Mouse (Mus musculus) E14TG2a.4 (cell line): Measurements from ENCODE around the gene Ptgr1.

Experiments
- H3K27me3 ChIP-seq: 2 replicates; pipeline ENCODE4 v1.6.1; 2014; ENCODE audit warnings: low read length, control low read depth; ENCODE audit not compliant: insufficient read depth
- H3K36me3 ChIP-seq: 2 replicates; pipeline ENCODE4 v1.6.1; 2014; ENCODE audit warnings: low read length, control low read depth; ENCODE audit not compliant: insufficient read depth
- H3K4me1 ChIP-seq: replicated peaks from 2 replicates; pipeline ENCODE4 v1.6.1; 2014; ENCODE audit warnings: low read depth, low read length, control low read depth
- H3K4me3 ChIP-seq: replicated peaks from 2 replicates; pipeline ENCODE4 v1.5.1; 2014; ENCODE audit warnings: mild to moderate bottlenecking, low read length
- H3K9me3 ChIP-seq: 2 replicates; pipeline ENCODE4 v1.6.1; 2014; ENCODE audit warnings: low read length, control low read depth
- CTCF ChIP-seq: conservative IDR thresholded peaks from 2 replicates; pipeline ENCODE4 v1.5.1; 2014; ENCODE audit warnings: low read length
- NANOG ChIP-seq: IDR thresholded peaks from 2 replicates; pipeline ENCODE4 v1.6.1; 2014; ENCODE audit warnings: borderline replicate concordance, low read length, mixed read lengths
- POU5F1 ChIP-seq: IDR thresholded peaks from 2 replicates; pipeline ENCODE4 v1.6.1; 2014; ENCODE audit warnings: low read length, borderline replicate concordance

The Ptgr1 gene

DNA sequence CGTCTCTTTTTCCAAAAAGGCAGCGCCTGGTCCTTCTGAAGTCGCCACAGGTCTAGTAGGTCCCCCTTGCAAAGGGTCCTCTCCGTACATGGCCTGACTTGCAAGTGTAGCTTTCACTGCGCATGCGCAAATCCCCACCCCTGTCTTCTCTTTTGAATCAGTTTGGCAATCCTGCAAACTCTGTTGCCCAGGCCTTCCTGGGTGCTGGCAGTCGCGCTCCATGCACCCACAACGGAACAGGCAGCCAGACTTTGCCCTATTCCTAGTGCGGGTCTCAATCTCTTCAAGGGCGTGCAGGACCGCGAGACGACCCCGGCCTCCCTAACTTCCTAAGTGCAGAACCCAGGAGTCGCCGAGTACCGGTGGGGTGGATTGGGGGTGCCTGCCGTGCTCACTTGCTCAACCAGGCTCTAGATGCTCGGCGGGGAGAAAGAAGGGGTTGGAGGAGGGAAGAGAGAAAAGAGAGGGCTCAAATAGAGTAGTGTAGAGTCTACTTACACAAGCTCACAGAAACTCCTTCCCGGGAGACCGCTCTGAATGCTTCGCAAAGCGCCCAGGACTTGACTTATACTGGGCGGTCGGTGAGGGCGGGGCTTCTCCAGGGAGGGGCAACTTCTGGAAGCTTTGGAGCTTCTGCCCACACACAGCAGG lies at the start of gene Ptgr1:
TSS of gene Ptgr1 (minus strand) at position 580 of the 651 bp plus-strand sequence.
- Histone ChIP-seq H3K4me3 (peak within 1 kb of the TSS; percentile 82), H3K4me1 (peaks cover 48% of the 10 kb centered on the region), H3K9me3 (no peaks in the 10 kb centered on the region; the same call in 1 of the 2 replicates), H3K36me3 (peaks cover 4% of the 10 kb centered on the region; the same call in 1 of the 2 replicates), H3K27me3 (peaks cover 13% of the 10 kb centered on the region)
- TF ChIP-seq NANOG (no peak), CTCF (no peak), POU5F1 (no peak)

GRCm38 (mm10) chr4:59035786-59036350 lies 48.9 kb upstream of the Ptgr1 start:
- H3K4me3 ChIP-seq: peak overlapping the region; percentile 83
- TF ChIP-seq CTCF (no peak), POU5F1 (no peak), NANOG (no peak)

DNA sequence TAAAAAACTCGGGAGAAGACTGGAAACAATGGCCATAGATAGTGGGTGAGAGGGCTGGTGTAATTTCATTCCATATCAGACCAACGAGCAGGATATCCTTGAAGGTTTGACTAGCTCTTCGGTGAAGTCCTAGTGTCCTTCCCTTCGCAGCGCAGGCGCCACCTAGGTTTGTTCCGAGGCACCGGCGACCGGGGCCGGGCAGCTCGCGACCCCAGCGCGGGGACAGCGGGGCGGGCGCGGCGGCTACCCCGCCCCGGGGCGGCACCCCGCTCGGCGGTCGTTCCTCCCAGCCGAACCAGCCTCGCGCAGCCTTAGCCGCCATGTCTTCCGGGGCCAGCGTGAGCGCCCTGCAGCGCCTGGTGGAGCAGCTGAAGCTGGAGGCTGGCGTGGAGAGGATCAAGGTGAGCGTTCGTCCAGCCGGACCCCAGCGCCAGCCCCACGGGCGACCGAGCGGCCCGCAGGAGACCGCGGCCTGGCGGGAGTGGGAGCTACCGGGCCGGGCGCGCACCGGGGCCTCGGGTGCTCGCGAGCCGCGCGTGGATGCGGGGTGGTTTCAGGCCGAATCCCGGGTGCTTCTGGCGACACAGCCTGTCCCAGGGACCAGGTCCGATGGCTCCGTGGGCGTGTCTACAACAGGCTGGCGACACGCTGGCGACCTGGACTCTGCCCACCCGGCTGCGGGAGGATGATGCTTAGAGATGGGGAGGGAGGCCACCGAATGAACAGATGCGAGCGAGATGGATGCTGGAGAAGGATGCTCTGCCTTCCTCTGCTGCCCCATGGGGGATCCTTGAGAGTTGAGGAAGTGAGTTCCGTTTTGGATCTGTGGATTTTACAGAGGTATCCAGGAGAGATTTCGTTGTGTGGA lies 48.2 kb upstream of the Ptgr1 start, which contains the start of gene Gng10:
TSS of gene Gng10 (plus strand) at position 171 of the 868 bp plus-strand sequence.
- Histone ChIP-seq H3K4me3 (peak within 1 kb of the TSS; percentile 83), H3K36me3 (no peaks in the 10 kb centered on the region), H3K4me1 (peaks cover 21% of the 10 kb centered on the region), H3K27me3 (peaks cover 17% of the 10 kb centered on the region), H3K9me3 (peaks cover 3% of the 10 kb centered on the region; the same call in 1 of the 2 replicates)
- TF ChIP-seq POU5F1 (no peak), CTCF (no peak), NANOG (no peak)

More at GRCm38 (mm10) chr4:59035786-59036350, 48.9 kb upstream of the Ptgr1 start:
- Histone ChIP-seq H3K36me3 (no peaks in the 10 kb centered on the region), H3K9me3 (peaks cover 3% of the 10 kb centered on the region; the same call in 1 of the 2 replicates), H3K4me1 (peaks cover 21% of the 10 kb centered on the region), H3K27me3 (peaks cover 17% of the 10 kb centered on the region)

DNA sequence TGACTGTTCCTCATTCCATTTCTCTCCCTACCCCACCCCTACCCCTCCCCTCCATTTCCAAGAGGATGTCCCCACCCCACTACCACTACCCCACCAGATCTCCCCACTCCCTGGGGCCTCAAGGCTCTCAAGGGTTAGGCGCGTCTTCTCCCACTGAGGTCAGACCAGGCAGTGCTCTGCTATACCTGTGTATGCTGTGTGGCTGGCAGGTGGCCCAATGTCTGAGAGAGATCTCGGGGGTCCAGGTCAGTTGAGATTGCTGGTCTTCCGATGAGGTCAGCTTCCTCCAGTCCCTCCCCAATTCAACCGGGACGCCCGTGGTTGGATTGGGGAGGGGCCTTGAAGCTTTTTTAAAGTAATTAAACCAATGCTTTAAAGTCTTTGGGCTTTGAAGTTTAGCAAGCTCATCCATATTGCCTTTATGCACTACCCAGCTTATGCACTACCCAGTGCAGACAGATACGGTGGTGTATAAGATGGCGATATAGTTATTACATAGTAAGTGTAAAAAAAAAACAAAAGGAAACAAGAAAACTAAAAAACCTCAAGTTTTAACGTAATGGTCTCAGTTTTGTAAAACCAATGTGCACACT lies 47.5 kb upstream of the Ptgr1 start:
- Histone ChIP-seq H3K4me1 (peaks cover 21% of the 10 kb centered on the region), H3K36me3 (no peaks in the 10 kb centered on the region), H3K9me3 (peaks cover 1% of the 10 kb centered on the region; the same call in 1 of the 2 replicates), H3K4me3 (peak overlapping the region; percentile 83), H3K27me3 (peaks cover 17% of the 10 kb centered on the region)
- TF ChIP-seq NANOG (no peak), CTCF (no peak), POU5F1 (no peak)

DNA sequence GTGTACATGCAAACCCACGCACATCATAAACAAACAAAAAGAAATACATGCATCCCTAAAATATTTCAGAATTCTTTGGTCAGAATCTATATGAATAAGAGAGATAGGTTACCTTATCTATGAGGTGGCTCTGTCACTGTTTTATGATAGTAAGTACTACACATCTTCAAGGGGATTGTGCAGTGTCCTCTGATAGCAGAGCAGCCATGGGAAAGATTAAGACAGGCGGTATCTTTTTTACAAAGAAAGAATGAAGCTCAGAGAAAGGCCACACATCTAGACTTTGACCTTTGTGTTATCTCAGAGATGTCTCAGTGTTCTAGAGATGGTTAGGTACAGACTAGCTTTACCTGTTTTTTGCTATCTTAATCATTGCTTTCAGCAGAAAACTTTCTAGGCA lies 30.0 kb upstream of the Ptgr1 start:
- H3K4me3 ChIP-seq: no peak overlapping the region
- peaks cover 26% of the 10 kb centered on the region for H3K36me3 ChIP-seq
- no peaks in the 10 kb centered on the region for H3K27me3 ChIP-seq
- no peaks in the 10 kb centered on the region for H3K9me3 ChIP-seq
- TF ChIP-seq CTCF (no peak), POU5F1 (no peak), NANOG (no peak)
- H3K4me1 ChIP-seq: peaks cover 14% of the 10 kb centered on the region

DNA sequence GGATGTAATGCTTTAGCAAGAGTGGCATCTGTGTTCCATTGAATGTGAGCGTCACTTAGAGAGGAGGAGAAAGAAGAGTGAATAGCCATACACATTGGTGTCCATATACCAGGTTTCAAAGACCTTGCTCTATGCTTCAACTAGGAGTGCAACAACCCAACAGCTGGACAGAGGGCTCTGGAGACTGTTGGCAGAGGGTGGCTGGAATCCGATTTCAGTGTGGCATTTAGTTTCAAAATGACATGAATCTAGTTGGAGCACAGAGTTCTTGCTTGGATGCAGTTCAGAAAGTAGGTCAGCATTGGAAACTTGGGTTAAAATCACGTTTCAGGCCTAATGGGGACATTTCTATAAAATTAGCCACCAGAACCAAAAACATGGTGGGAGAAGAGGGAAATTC lies 28.3 kb upstream of the Ptgr1 start:
- peaks cover 16% of the 10 kb centered on the region for H3K36me3 ChIP-seq
- no peak overlapping the region for H3K4me3 ChIP-seq
- TF ChIP-seq CTCF (no peak), POU5F1 (no peak), NANOG (no peak)
- no peaks in the 10 kb centered on the region for H3K9me3 ChIP-seq
- no peaks in the 10 kb centered on the region for H3K27me3 ChIP-seq
- H3K4me1 ChIP-seq: peaks cover 18% of the 10 kb centered on the region

DNA sequence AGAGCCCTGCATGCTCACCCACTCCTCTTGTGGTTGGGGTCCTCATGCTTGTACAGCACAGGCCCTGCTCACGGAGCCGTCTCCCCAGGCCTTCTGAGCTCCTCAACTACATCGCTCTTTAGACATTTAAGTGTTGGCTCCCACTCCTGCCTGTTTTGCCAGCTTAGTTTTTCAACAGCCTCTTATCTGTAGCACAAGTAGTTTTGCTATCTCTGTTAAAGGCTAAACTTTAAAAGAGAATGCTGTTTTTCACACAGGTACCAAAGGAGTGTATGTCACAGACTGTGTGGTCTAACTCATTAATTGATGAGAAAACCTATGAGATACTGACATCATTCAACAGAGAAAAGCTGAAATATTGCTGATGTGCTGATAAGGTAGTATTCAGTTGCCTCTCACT lies 24.5 kb upstream of the Ptgr1 start:
- TF ChIP-seq CTCF: no peak
- TF ChIP-seq POU5F1: no peak
- no peak for TF ChIP-seq NANOG
- peaks cover 20% of the 10 kb centered on the region for H3K4me1 ChIP-seq
- H3K27me3 ChIP-seq: no peaks in the 10 kb centered on the region
- H3K9me3 ChIP-seq: no peaks in the 10 kb centered on the region
- peaks cover 4% of the 10 kb centered on the region for H3K36me3 ChIP-seq
- H3K4me3 ChIP-seq: no peak overlapping the region

- no peaks in the 10 kb centered on the region for H3K9me3 ChIP-seq
- H3K27me3 ChIP-seq: no peaks in the 10 kb centered on the region
- H3K4me3 ChIP-seq: no peak overlapping the region
- H3K36me3 ChIP-seq: no peaks in the 10 kb centered on the region; the same call in 1 of the 2 replicates
- peaks cover 30% of the 10 kb centered on the region for H3K4me1 ChIP-seq
- no peak for TF ChIP-seq POU5F1
Observed at GRCm38 (mm10) chr4:59009696-59010095, 22.8 kb upstream of the Ptgr1 start.
